Mouse (Mus musculus): ENCODE data around the gene Dpp8. TPM values are rescaled to one million over a fixed set of nuclear protein-coding genes. Genes with fewer than 3 reads are reported as not detected.
A peak's percentile ranks its signal among the peaks of the same experiment; 100 is the strongest.

Gene Dpp8
- polyA plus RNA-seq, 1 experiment = 92.9 TPM

- H3K27me3 ChIP-seq (ENCODE audit: control insufficient read depth, insufficient read depth, low read length) = no peaks in the 10 kb centered on the region; the same call in 1 of the 2 replicates
- TF ChIP-seq POLR2A (IDR thresholded peaks at IDR 0.05; ENCODE audit: control insufficient read depth, low read depth, low read length) (no peak), CTCF (IDR thresholded peaks at IDR 0.05; ENCODE audit: control insufficient read depth, insufficient read depth, insufficient replicate concordance, low read depth, low read length) (no peak)
- no peak overlapping the region for H3K27ac ChIP-seq (ENCODE audit: control insufficient read depth, insufficient read depth, low read depth, low read length)
- no peaks in the 10 kb centered on the region for H3K36me3 ChIP-seq (ENCODE audit: control insufficient read depth, insufficient read depth, low read length)
- no peak overlapping the region for H3K4me3 ChIP-seq (ENCODE audit: control insufficient read depth, low read depth, low read length)
- peaks cover 1% of the 10 kb centered on the region for H3K4me1 ChIP-seq (ENCODE audit: control insufficient read depth, insufficient read depth, low read length)
Measured at GRCm38 (mm10) chr9:65117516-65117915, 85.3 kb downstream of the Dpp8 start.

GRCm38 (mm10) chr9:65120935-65121334 is 88.7 kb downstream of the Dpp8 start:
- Histone ChIP-seq H3K4me3 (ENCODE audit: control insufficient read depth, low read depth, low read length) (no peak overlapping the region), H3K36me3 (ENCODE audit: control insufficient read depth, insufficient read depth, low read length) (no peaks in the 10 kb centered on the region), H3K27me3 (ENCODE audit: control insufficient read depth, insufficient read depth, low read length) (no peaks in the 10 kb centered on the region; the same call in 1 of the 2 replicates), H3K27ac (ENCODE audit: control insufficient read depth, insufficient read depth, low read depth, low read length) (no peak overlapping the region), H3K4me1 (ENCODE audit: control insufficient read depth, insufficient read depth, low read length) (peaks cover 8% of the 10 kb centered on the region)
- TF ChIP-seq CTCF (IDR thresholded peaks at IDR 0.05; ENCODE audit: control insufficient read depth, insufficient read depth, insufficient replicate concordance, low read depth, low read length) = peak; percentile 72; the same call in 1 of the 2 replicates
- TF ChIP-seq POLR2A (IDR thresholded peaks at IDR 0.05; ENCODE audit: control insufficient read depth, low read depth, low read length) = no peak

- Histone ChIP-seq H3K27me3 (ENCODE audit: control insufficient read depth, insufficient read depth, low read length) (no peaks in the 10 kb centered on the region; the same call in 1 of the 2 replicates), H3K4me1 (ENCODE audit: control insufficient read depth, insufficient read depth, low read length) (peaks cover 8% of the 10 kb centered on the region), H3K36me3 (ENCODE audit: control insufficient read depth, insufficient read depth, low read length) (no peaks in the 10 kb centered on the region), H3K4me3 (ENCODE audit: control insufficient read depth, low read depth, low read length) (no peak overlapping the region), H3K27ac (ENCODE audit: control insufficient read depth, insufficient read depth, low read depth, low read length) (no peak overlapping the region)
- no peak for TF ChIP-seq POLR2A (IDR thresholded peaks at IDR 0.05; ENCODE audit: control insufficient read depth, low read depth, low read length)
- TF ChIP-seq CTCF (IDR thresholded peaks at IDR 0.05; ENCODE audit: control insufficient read depth, insufficient read depth, insufficient replicate concordance, low read depth, low read length) = no peak
Measured at GRCm38 (mm10) chr9:65122545-65122944, 90.3 kb downstream of the Dpp8 start.

- Histone ChIP-seq H3K27me3 (ENCODE audit: control insufficient read depth, insufficient read depth, low read length) (no peaks in the 10 kb centered on the region; the same call in 1 of the 2 replicates), H3K27ac (ENCODE audit: control insufficient read depth, insufficient read depth, low read depth, low read length) (no peak overlapping the region)
Measured at GRCm38 (mm10) chr9:65123552-65124168, 91.4 kb downstream of the Dpp8 start.

GRCm38 (mm10) chr9:65128123-65128815 is 96.1 kb downstream of the Dpp8 start:
- Histone ChIP-seq H3K27me3 (ENCODE audit: control insufficient read depth, insufficient read depth, low read length) (no peaks in the 10 kb centered on the region), H3K4me3 (ENCODE audit: control insufficient read depth, low read depth, low read length) (peak overlapping the region; percentile 70), H3K27ac (ENCODE audit: control insufficient read depth, insufficient read depth, low read depth, low read length) (no peak overlapping the region), H3K36me3 (ENCODE audit: control insufficient read depth, insufficient read depth, low read length) (no peaks in the 10 kb centered on the region), H3K4me1 (ENCODE audit: control insufficient read depth, insufficient read depth, low read length) (peaks cover 14% of the 10 kb centered on the region)
- TF ChIP-seq CTCF (IDR thresholded peaks at IDR 0.05; ENCODE audit: control insufficient read depth, insufficient read depth, insufficient replicate concordance, low read depth, low read length) = peak; percentile 26; the same call in 1 of the 2 replicates
- TF ChIP-seq POLR2A (IDR thresholded peaks at IDR 0.05; ENCODE audit: control insufficient read depth, low read depth, low read length) = no peak

More at GRCm38 (mm10) chr9:65123552-65124168, 91.4 kb downstream of the Dpp8 start:
- Histone ChIP-seq H3K4me1 (ENCODE audit: control insufficient read depth, insufficient read depth, low read length) (peaks cover 15% of the 10 kb centered on the region), H3K36me3 (ENCODE audit: control insufficient read depth, insufficient read depth, low read length) (no peaks in the 10 kb centered on the region), H3K4me3 (ENCODE audit: control insufficient read depth, low read depth, low read length) (peak overlapping the region; percentile 71)
- TF ChIP-seq POLR2A (IDR thresholded peaks at IDR 0.05; ENCODE audit: control insufficient read depth, low read depth, low read length) (no peak), CTCF (IDR thresholded peaks at IDR 0.05; ENCODE audit: control insufficient read depth, insufficient read depth, insufficient replicate concordance, low read depth, low read length) (peak; percentile 16; the same call in 1 of the 2 replicates)

- no peak for TF ChIP-seq CTCF (IDR thresholded peaks at IDR 0.05; ENCODE audit: control insufficient read depth, insufficient read depth, insufficient replicate concordance, low read depth, low read length)
- TF ChIP-seq POLR2A (IDR thresholded peaks at IDR 0.05; ENCODE audit: control insufficient read depth, low read depth, low read length) = no peak
- Histone ChIP-seq H3K36me3 (ENCODE audit: control insufficient read depth, insufficient read depth, low read length) (no peaks in the 10 kb centered on the region), H3K27me3 (ENCODE audit: control insufficient read depth, insufficient read depth, low read length) (no peaks in the 10 kb centered on the region), H3K4me3 (ENCODE audit: control insufficient read depth, low read depth, low read length) (no peak overlapping the region), H3K4me1 (ENCODE audit: control insufficient read depth, insufficient read depth, low read length) (peaks cover 9% of the 10 kb centered on the region), H3K27ac (ENCODE audit: control insufficient read depth, insufficient read depth, low read depth, low read length) (no peak overlapping the region)
Measured at GRCm38 (mm10) chr9:65131717-65132116, 99.5 kb downstream of the Dpp8 start.

Other genes starting within 250 kb of the Dpp8 start
- gene Dennd4a, start 221.1 kb upstream of the Dpp8 start, polyA plus RNA-seq (2012; rRNA removed) = 7.0 and 8.3 TPM in 2 replicates
- gene Slc24a1, start 80.8 kb upstream of the Dpp8 start, polyA plus RNA-seq (2012; rRNA removed) = 0.52 and 0.70 TPM in 2 replicates
- 17.1 and 19.9 TPM in 2 replicates for gene Ints14, start 71.5 kb upstream of the Dpp8 start, polyA plus RNA-seq (2012; rRNA removed)
- gene Hacd3, start 10.7 kb upstream of the Dpp8 start, polyA plus RNA-seq (2012; rRNA removed) = 19.2 and 22.3 TPM in 2 replicates
- gene Igdcc4, start 69.1 kb downstream of the Dpp8 start, polyA plus RNA-seq (2012; rRNA removed) = 2.8 and 3.1 TPM in 2 replicates
- gene Igdcc3, start 108.8 kb downstream of the Dpp8 start, polyA plus RNA-seq (2012; rRNA removed) = 0.27 and 0.36 TPM in 2 replicates
- gene Parp16, start 162.9 kb downstream of the Dpp8 start, polyA plus RNA-seq (2012; rRNA removed) = 2.2 and 2.3 TPM in 2 replicates
- 0.26 and 0.33 TPM in 2 replicates for gene Cilp, start 232.8 kb downstream of the Dpp8 start, polyA plus RNA-seq (2012; rRNA removed)

Data from testis, adult 2 months (tissue).